Comparison of ENCODE assay signal across 13 mouse cellular contexts in genomic region chr4:152190096-152190653, GRCm38 (mm10). TPM values are rescaled to one million over a fixed set of nuclear protein-coding genes. Genes with fewer than 3 reads are reported as not detected.
DNase-seq lines count a peak whose midpoint lies in the region; ATAC-seq and TF ChIP-seq lines count a peak whose summit lies in the region.
"Had no signal": no experiment of that assay in that cellular context is flagged by ENCODE, and none has a peak within 500 bp of the region (broad histone marks: within the 10 kb centered on the region; RNA-seq: fewer than 3 reads in every experiment).

No protein-coding gene starts in this region.

- H3K4me3 ChIP-seq in heart, embryonic 10.5 days: no peak overlapping the region
- no peak overlapping the region for H3K4me3 ChIP-seq in liver, postnatal 0 days (ENCODE audit: low read depth, low read length)
- H3K4me3 ChIP-seq: forebrain, embryonic 12.5 days; hindbrain, embryonic 15.5 days had no signal

- no peak for DNase-seq in heart, embryonic 10.5 days (ENCODE audit: low spot score)
- DNase-seq in heart, postnatal 36 days: no peak
- peak; percentile 86 for DNase-seq in 416B (ENCODE audit: low read depth)
- DNase-seq in liver, postnatal 0 days: no peak
- no peak for DNase-seq in adrenal gland, adult 8-10 months
- no peak for DNase-seq in embryo, embryonic 11 days
- DNase-seq: cerebellum, postnatal 36 days; layer of hippocampus, postnatal 36 days; retina, postnatal 1 day had no signal

- peaks cover 45% of the 10 kb centered on the region for H3K4me1 ChIP-seq in heart, embryonic 10.5 days
- peaks cover 19% of the 10 kb centered on the region for H3K4me1 ChIP-seq in liver, postnatal 0 days (ENCODE audit: insufficient read depth)

- intact Hi-C loops in heart, postnatal 36 days (cut with DNase I): no loop called here

- TF ChIP-seq CTCF in liver, postnatal 0 days (IDR thresholded peaks at IDR 0.05; ENCODE audit: low read depth): no peak

- H3K27me3 ChIP-seq in heart, embryonic 10.5 days (ENCODE audit: insufficient read depth, poor library complexity, severe bottlenecking): no peaks in the 10 kb centered on the region
- no peaks in the 10 kb centered on the region for H3K27me3 ChIP-seq in liver, postnatal 0 days (ENCODE audit: insufficient read depth, low read length)
- H3K27me3 ChIP-seq: forebrain, embryonic 12.5 days; hindbrain, embryonic 15.5 days had no signal

- H3K9me3 ChIP-seq in heart, embryonic 10.5 days: no peaks in the 10 kb centered on the region
- H3K9me3 ChIP-seq in liver, postnatal 0 days (ENCODE audit: low read length): no peaks in the 10 kb centered on the region
- H3K9me3 ChIP-seq: forebrain, embryonic 12.5 days; hindbrain, embryonic 15.5 days had no signal

- H3K27ac ChIP-seq in heart, embryonic 10.5 days: peak overlapping the region; percentile 64; the same call in 1 of the 2 replicates
- 0 out of 2 replicates have a peak overlapping the region, but pooled peaks have one; percentile 0 for H3K27ac ChIP-seq in liver, postnatal 0 days (ENCODE audit: low read depth)
- H3K27ac ChIP-seq: forebrain, embryonic 12.5 days; hindbrain, embryonic 15.5 days had no signal

- TF ChIP-seq EP300 in liver, postnatal 0 days (IDR thresholded peaks at IDR 0.05; ENCODE audit: low read depth): no peak

- 72% methylated on average over 11 of the region's 11 CpGs for WGBS in heart, embryonic 10.5 days
- WGBS in liver, postnatal 0 days (ENCODE audit: insufficient replicate concordance): 39% methylated on average over 11 of the region's 11 CpGs

- no peak overlapping the region for H3K9ac ChIP-seq in liver, postnatal 0 days (replicated peaks)
- H3K9ac ChIP-seq: forebrain, embryonic 12.5 days; hindbrain, embryonic 15.5 days had no signal

- H3K4me2 ChIP-seq in liver, postnatal 0 days (ENCODE audit: low read depth, low read length): no peak overlapping the region
- H3K4me2 ChIP-seq: forebrain, embryonic 12.5 days; hindbrain, embryonic 15.5 days had no signal

- H3K36me3 ChIP-seq in heart, embryonic 10.5 days: no peaks in the 10 kb centered on the region
- H3K36me3 ChIP-seq in liver, postnatal 0 days (replicated peaks; ENCODE audit: insufficient read depth, low read length): no peaks in the 10 kb centered on the region
- H3K36me3 ChIP-seq: forebrain, embryonic 12.5 days; hindbrain, embryonic 15.5 days had no signal

- ATAC-seq in common myeloid progenitor, adult 5-6 weeks (replicated peaks; ENCODE audit: low read depth, poor library complexity, severe bottlenecking): peak; percentile 72
- ATAC-seq in liver, postnatal 0 days: peak; percentile 20; the same call in 1 of the 2 replicates
- ATAC-seq in frontal cortex, adult (ENCODE audit: low TSS enrichment): no peak

RNA-seq across cellular contexts. Expression of gene Acot7, which starts 12.2 kb away (rescaled TPM):
- polyA plus RNA-seq in heart, embryonic 10.5 days (2016; fragmentation: Nextera tagmentation; extraction: Ambion mirVana): 43.7 and 48.9 TPM in 2 replicates
- 10 to 100 TPM; 58.7 to 59.1 TPM for total RNA-seq in heart, postnatal 36 days (2021)
- total RNA-seq in common myeloid progenitor, adult 5-6 weeks (2017): 58.2 and 59.6 TPM in 2 replicates
- 10.7 and 12.0 TPM in 2 replicates for polyA plus RNA-seq in liver, postnatal 0 days (2015; fragmentation: Nextera tagmentation; extraction: Ambion mirVana)
- total RNA-seq in adrenal gland, adult 8-10 months (2022): 10 to 100 TPM; 49.5 to 53.2 (median 51.8) TPM

RNA-seq across cellular contexts. Expression of gene Hes2, which starts 31.5 kb away (rescaled TPM):
- polyA plus RNA-seq in heart, embryonic 10.5 days (2016; fragmentation: Nextera tagmentation; extraction: Ambion mirVana): not detected in 2 replicates
- not detected for total RNA-seq in heart, postnatal 36 days (2021)
- total RNA-seq in common myeloid progenitor, adult 5-6 weeks (2017): not detected in 2 replicates
- not detected in 2 replicates for polyA plus RNA-seq in liver, postnatal 0 days (2015; fragmentation: Nextera tagmentation; extraction: Ambion mirVana)
- total RNA-seq in adrenal gland, adult 8-10 months (2022): not detected
- total RNA-seq: layer of hippocampus, postnatal 36 days had no signal
- polyA plus RNA-seq: forebrain, embryonic 12.5 days; hindbrain, embryonic 15.5 days had no signal

RNA-seq across cellular contexts. Expression of gene Espn, which starts 38.0 kb away (rescaled TPM):
- 1.4 and 4.0 TPM in 2 replicates for polyA plus RNA-seq in heart, embryonic 10.5 days (2016; fragmentation: Nextera tagmentation; extraction: Ambion mirVana)
- total RNA-seq in heart, postnatal 36 days (2021): 1 to 10 TPM; 1.8 to 2.7 TPM
- 1.3 and 1.8 TPM in 2 replicates for total RNA-seq in common myeloid progenitor, adult 5-6 weeks (2017)
- 1.8 and 2.2 TPM in 2 replicates for polyA plus RNA-seq in liver, postnatal 0 days (2015; fragmentation: Nextera tagmentation; extraction: Ambion mirVana)
- 1 to 10 TPM; 2.1 to 6.0 (median 4.4) TPM for total RNA-seq in adrenal gland, adult 8-10 months (2022)
